Mouse (Mus musculus) midbrain, embryonic 11.5 days (tissue): ENCODE data around the gene Gstcd. TPM values are rescaled to one million over a fixed set of nuclear protein-coding genes. Genes with fewer than 3 reads are reported as not detected.
A peak's percentile ranks its signal among the peaks of the same experiment; 100 is the strongest.

ENCODE experiments used
- ATAC-seq: fragments of 200-750 bp; cut with Nextera tagmentation; 2 replicates; pipeline ENCODE4 v1.8.0; 2017; ENCODE audit warnings: moderate TSS enrichment, moderate library complexity; ENCODE audit not compliant: low FRiP score
- DNase-seq: peaks from one replicate; pipeline ENCODE4 v3.0.0; 2015; ENCODE audit warnings: low spot score; ENCODE audit errors: missing footprints
- H3K27ac ChIP-seq: fragments of 300-500 bp; sonication (generic); 2 replicates; pipeline ENCODE4 v1.5.1; 2014; ENCODE audit warnings: low read depth, low read length
- H3K27me3 ChIP-seq: fragments of 300-500 bp; sonication (generic); 2 replicates; pipeline ENCODE4 v1.6.1; 2014; ENCODE audit warnings: mild to moderate bottlenecking, low read length, moderate library complexity, mixed read lengths; ENCODE audit not compliant: control insufficient read depth, insufficient read depth
- H3K36me3 ChIP-seq: fragments of 300-500 bp; sonication (generic); 2 replicates; pipeline ENCODE4 v1.6.1; 2014; ENCODE audit warnings: mild to moderate bottlenecking, low read length, moderate library complexity, mixed read lengths; ENCODE audit not compliant: control insufficient read depth, insufficient read depth
- H3K4me1 ChIP-seq: fragments of 300-500 bp; sonication (generic); 2 replicates; pipeline ENCODE4 v1.6.1; 2014; ENCODE audit warnings: low read length; ENCODE audit not compliant: control insufficient read depth, insufficient read depth
- H3K4me2 ChIP-seq: fragments of 300-500 bp; sonication (generic); 2 replicates; pipeline ENCODE4 v1.6.1; 2014; ENCODE audit warnings: mild to moderate bottlenecking, moderate library complexity
- H3K4me3 ChIP-seq: fragments of 300-500 bp; sonication (generic); 2 replicates; pipeline ENCODE4 v1.5.1; 2014; ENCODE audit warnings: low read depth, low read length
- H3K9ac ChIP-seq: fragments of 300-500 bp; sonication (generic); 2 replicates; pipeline ENCODE4 v1.6.1; 2014; ENCODE audit warnings: low read length
- H3K9me3 ChIP-seq: fragments of 300-500 bp; sonication (generic); 2 replicates; pipeline ENCODE4 v1.6.1; 2016; ENCODE audit warnings: low read length; ENCODE audit not compliant: control insufficient read depth
- WGBS: fragments of 180-500 bp; shearing (Covaris S2); extraction: QIAGEN DNeasy Blood & Tissue Kit; methylation state at CpG from one replicate; pipeline ENCODE4 v1.1.7; 2014; 5-methylcytosine and 5-hydroxymethylcytosine counted together
- polyA plus RNA-seq: library from polyadenylated mRNA; unstranded; fragments of >200 nt; fragmentation: Nextera tagmentation; extraction: Ambion mirVana; gene quantifications from 2 replicates; pipeline ENCODE4 v1.2.1, GENCODE M21; 2014

Gene Gstcd
- polyA plus RNA-seq, 1 experiment from 2014 or later: 11.7 TPM

DNA sequence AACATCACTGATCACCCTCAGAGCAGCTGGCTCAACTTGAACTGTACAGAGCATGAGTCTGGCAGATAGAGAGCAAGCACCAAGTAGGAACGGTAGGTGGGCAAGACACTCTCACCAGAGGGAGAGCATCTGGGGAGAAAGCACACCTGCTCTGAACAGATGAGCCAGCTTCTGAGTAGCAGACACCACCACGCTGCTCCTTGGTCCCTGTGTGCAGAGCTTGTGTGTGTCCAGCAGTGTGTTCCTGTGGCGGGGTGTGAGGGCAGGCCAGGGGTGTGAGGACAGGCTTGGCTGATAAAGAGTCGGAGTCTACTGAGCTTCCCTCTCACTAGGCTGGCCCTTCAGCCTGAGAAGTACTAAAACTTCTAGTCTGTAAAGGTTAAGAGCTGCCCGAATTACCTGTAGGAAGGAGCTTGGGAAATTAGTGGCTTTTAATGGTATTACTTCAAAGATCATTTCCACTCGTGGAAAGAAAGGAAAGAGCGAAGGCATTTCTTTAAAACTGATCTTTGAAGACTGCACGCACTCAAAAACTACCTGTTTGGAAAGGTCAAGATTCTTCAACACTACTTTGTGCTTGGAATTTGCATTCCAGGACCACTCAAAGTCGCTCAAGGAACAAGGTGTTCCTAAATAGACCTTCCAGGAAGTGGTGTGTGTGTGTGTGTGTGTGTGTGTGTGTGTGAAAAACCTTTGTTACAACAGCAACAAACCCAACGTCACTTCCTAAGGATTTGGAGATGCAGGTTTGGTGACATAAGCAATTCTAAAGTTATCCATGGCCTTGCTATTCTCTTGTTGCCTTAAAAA lies 151.4 kb downstream of the Gstcd start:
- WGBS: 90% methylated on average over 10 of the region's 10 CpGs
- Histone ChIP-seq H3K36me3 (no peaks in the 10 kb centered on the region), H3K27me3 (no peaks in the 10 kb centered on the region), H3K4me3 (no peak overlapping the region), H3K4me1 (no peaks in the 10 kb centered on the region), H3K9ac (no peak overlapping the region), H3K9me3 (no peaks in the 10 kb centered on the region), H3K4me2 (no peak overlapping the region), H3K27ac (no peak overlapping the region)
- ATAC-seq: no peak
- peak; percentile 35 for DNase-seq

DNA sequence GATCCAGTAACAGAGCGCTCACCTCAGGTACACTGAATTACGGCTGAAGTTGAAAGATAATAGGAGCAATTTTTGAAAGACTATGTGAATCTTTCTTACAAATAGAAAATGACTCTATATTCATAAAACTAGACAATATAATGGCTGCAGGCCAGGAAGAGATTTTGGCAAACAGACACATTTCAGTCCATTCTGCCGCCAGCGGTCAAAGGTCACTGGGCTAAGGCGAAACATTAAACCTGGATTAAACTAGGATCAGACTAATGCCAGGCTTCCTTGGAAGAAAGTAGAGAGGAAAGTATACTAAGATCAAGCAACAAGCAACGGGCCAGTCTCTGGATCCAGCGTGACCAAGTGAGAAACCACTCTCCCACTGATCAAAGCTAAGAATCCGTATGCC lies 152.8 kb downstream of the Gstcd start:
- WGBS: 68% methylated on average over 8 of the region's 8 CpGs
- no peak for ATAC-seq
- H3K9ac ChIP-seq: no peak overlapping the region
- no peak overlapping the region for H3K27ac ChIP-seq
- H3K27me3 ChIP-seq: no peaks in the 10 kb centered on the region
- no peaks in the 10 kb centered on the region for H3K9me3 ChIP-seq
- DNase-seq: peak; percentile 59
- no peak overlapping the region for H3K4me3 ChIP-seq
- H3K36me3 ChIP-seq: no peaks in the 10 kb centered on the region
- no peaks in the 10 kb centered on the region for H3K4me1 ChIP-seq
- H3K4me2 ChIP-seq: no peak overlapping the region

DNA sequence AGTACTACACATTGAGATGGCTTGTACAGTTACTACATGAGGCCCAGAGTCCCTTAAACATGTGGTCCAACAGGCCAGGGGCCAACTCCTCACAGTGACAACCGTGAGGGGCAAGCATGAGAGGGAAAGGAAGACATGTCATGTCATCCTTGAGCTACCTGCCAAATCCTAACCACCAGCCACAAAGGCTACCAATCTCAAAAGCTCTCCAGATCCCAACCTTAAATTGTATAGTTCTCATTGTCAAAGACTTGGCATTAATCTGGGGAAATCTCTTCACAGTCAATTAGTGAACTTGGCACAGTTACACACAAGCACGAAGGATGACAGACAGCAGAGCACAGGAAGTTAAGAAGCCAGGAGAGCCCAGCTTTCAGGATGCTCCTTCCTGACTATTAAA lies 157.2 kb downstream of the Gstcd start:
- no peak for DNase-seq
- peak; percentile 45; the same call in 1 of the 2 replicates for ATAC-seq
- no peak overlapping the region for H3K27ac ChIP-seq

More for the DNA sequence above, 157.2 kb downstream of the Gstcd start:
- Histone ChIP-seq H3K27me3 (no peaks in the 10 kb centered on the region), H3K9me3 (no peaks in the 10 kb centered on the region), H3K4me1 (no peaks in the 10 kb centered on the region), H3K9ac (no peak overlapping the region), H3K36me3 (no peaks in the 10 kb centered on the region), H3K4me2 (no peak overlapping the region), H3K4me3 (no peak overlapping the region)
- WGBS: 54% methylated on average over 2 of the region's 2 CpGs

Other genes with a start within 250 kb of the Gstcd start
- 7.6 and 7.9 TPM in 2 replicates for gene Npnt, start 141.7 kb downstream of the Gstcd start, polyA plus RNA-seq
- gene Ints12, start 193 bp downstream of the Gstcd start, polyA plus RNA-seq: 28.4 and 30.1 TPM in 2 replicates
- gene Arhgef38, start 142.9 kb upstream of the Gstcd start, polyA plus RNA-seq: 0.04 and 0.10 TPM in 2 replicates
- gene Ppa2, start 218.1 kb upstream of the Gstcd start, polyA plus RNA-seq: 85.5 and 88.5 TPM in 2 replicates